Mouse (Mus musculus): ENCODE measurements around the gene Aatf. TPM values are rescaled to one million over a fixed set of nuclear protein-coding genes. Genes with fewer than 3 reads are reported as not detected.

Aatf gene
- polyA plus RNA-seq, 1 experiment: 59.1 TPM

DNA sequence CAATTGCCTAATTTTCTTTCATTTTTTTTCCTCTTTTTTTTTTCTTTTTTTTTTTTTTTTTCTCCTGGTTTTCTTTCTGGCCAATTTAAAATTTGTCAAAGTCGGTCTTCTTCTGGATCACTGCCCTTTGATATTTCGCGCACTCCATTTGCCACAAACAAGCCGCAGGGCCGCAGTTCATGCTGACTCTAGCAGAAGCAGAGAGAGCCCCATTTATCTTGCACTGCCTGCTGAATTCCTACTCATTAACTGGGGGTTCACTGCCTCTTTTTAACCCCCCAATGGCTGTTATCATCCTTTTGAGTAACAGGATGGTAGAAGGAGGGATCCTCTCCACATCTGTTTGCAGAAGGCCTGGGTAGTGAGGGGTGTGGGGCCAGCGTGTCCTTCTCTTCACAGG is 129.4 kb downstream of the Aatf start:
- Histone ChIP-seq H3K27ac (ENCODE audit: insufficient read depth, low read length) (no peak overlapping the region), H3K4me1 (ENCODE audit: control insufficient read depth, insufficient read depth, low read length) (no peaks in the 10 kb centered on the region), H3K9ac (ENCODE audit: low read depth, poor library complexity, severe bottlenecking) (no peak overlapping the region), H3K27me3 (ENCODE audit: control insufficient read depth, insufficient read depth, low read length, poor library complexity, severe bottlenecking) (no peaks in the 10 kb centered on the region), H3K4me3 (ENCODE audit: low read depth, low read length) (no peak overlapping the region), H3K9me3 (replicated peaks; ENCODE audit: control insufficient read depth, insufficient read depth, low read length, poor library complexity, severe bottlenecking) (no peaks in the 10 kb centered on the region), H3K36me3 (ENCODE audit: control insufficient read depth, insufficient read depth, low read length, poor library complexity, severe bottlenecking) (peaks cover 4% of the 10 kb centered on the region)
- TF ChIP-seq EP300 (IDR thresholded peaks at IDR 0.05; ENCODE audit: insufficient read depth, low read depth, low read length) (no peak), POLR2A (IDR thresholded peaks at IDR 0.05; ENCODE audit: insufficient read depth, low read length) (no peak), CTCF (IDR thresholded peaks at IDR 0.05; ENCODE audit: low read depth, low read length) (no peak)

GRCm38 (mm10) chr11:84382450-84382849 is 130.9 kb downstream of the Aatf start:
- TF ChIP-seq EP300 (IDR thresholded peaks at IDR 0.05; ENCODE audit: insufficient read depth, low read depth, low read length): no peak
- no peak for TF ChIP-seq POLR2A (IDR thresholded peaks at IDR 0.05; ENCODE audit: insufficient read depth, low read length)
- TF ChIP-seq CTCF (IDR thresholded peaks at IDR 0.05; ENCODE audit: low read depth, low read length): no peak

DNA sequence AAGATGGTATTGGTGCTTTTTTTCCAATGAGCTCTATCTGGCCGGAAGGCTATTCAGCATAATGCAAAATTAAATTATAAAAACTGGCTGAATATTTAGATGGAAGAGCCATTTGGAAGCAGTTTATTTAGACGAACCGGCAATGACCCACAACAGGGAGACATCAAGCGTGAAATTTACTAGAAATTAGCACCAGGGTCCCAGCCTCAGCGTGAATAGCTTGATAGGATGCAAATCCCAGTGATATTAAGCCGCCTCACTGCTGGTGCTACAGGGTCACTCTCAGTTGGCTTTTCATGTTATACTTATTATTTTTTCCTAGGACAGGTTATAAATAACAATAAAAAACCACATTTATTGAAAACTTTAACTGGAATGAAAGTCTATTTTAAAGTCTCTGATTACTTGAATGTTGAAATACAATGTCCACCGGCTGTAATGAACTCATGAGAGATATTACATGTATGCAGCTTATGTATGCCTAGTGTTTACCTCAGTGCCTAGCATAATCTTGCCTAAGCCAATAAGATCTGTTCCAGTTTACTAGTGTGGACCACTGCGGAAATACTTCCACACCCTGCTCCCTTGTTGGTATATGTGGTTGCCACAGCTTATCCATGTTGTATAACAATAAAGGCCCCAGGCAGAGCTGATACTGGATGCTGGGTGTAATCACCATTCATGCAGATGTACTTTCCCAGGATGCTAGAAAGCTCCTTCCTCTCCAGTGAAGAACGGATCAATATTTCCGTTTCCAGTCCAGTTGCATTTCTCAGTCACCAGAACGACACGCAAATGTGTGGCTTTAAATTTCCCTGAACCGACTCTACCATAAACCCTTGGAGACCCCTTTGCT is 136.6 kb downstream of the Aatf start:
- H3K27ac ChIP-seq (ENCODE audit: insufficient read depth, low read length): no peak overlapping the region
- no peaks in the 10 kb centered on the region for H3K27me3 ChIP-seq (ENCODE audit: control insufficient read depth, insufficient read depth, low read length, poor library complexity, severe bottlenecking)
- H3K4me1 ChIP-seq (ENCODE audit: control insufficient read depth, insufficient read depth, low read length): no peaks in the 10 kb centered on the region
- H3K9me3 ChIP-seq (replicated peaks; ENCODE audit: control insufficient read depth, insufficient read depth, low read length, poor library complexity, severe bottlenecking): no peaks in the 10 kb centered on the region
- no peak overlapping the region for H3K4me3 ChIP-seq (ENCODE audit: low read depth, low read length)
- 0 out of 2 replicates have a peak, but pooled peaks cover 2% of the 10 kb centered on the region for H3K36me3 ChIP-seq (ENCODE audit: control insufficient read depth, insufficient read depth, low read length, poor library complexity, severe bottlenecking)
- TF ChIP-seq POLR2A (IDR thresholded peaks at IDR 0.05; ENCODE audit: insufficient read depth, low read length) (no peak), EP300 (IDR thresholded peaks at IDR 0.05; ENCODE audit: insufficient read depth, low read depth, low read length) (no peak), CTCF (IDR thresholded peaks at IDR 0.05; ENCODE audit: low read depth, low read length) (no peak)
- H3K9ac ChIP-seq (ENCODE audit: low read depth, poor library complexity, severe bottlenecking): no peak overlapping the region

More at GRCm38 (mm10) chr11:84382450-84382849, 130.9 kb downstream of the Aatf start:
- Histone ChIP-seq H3K4me1 (ENCODE audit: control insufficient read depth, insufficient read depth, low read length) (no peaks in the 10 kb centered on the region), H3K27me3 (ENCODE audit: control insufficient read depth, insufficient read depth, low read length, poor library complexity, severe bottlenecking) (no peaks in the 10 kb centered on the region), H3K9ac (ENCODE audit: low read depth, poor library complexity, severe bottlenecking) (no peak overlapping the region), H3K9me3 (replicated peaks; ENCODE audit: control insufficient read depth, insufficient read depth, low read length, poor library complexity, severe bottlenecking) (no peaks in the 10 kb centered on the region), H3K36me3 (ENCODE audit: control insufficient read depth, insufficient read depth, low read length, poor library complexity, severe bottlenecking) (peaks cover 4% of the 10 kb centered on the region), H3K27ac (ENCODE audit: insufficient read depth, low read length) (no peak overlapping the region), H3K4me3 (ENCODE audit: low read depth, low read length) (no peak overlapping the region)

DNA sequence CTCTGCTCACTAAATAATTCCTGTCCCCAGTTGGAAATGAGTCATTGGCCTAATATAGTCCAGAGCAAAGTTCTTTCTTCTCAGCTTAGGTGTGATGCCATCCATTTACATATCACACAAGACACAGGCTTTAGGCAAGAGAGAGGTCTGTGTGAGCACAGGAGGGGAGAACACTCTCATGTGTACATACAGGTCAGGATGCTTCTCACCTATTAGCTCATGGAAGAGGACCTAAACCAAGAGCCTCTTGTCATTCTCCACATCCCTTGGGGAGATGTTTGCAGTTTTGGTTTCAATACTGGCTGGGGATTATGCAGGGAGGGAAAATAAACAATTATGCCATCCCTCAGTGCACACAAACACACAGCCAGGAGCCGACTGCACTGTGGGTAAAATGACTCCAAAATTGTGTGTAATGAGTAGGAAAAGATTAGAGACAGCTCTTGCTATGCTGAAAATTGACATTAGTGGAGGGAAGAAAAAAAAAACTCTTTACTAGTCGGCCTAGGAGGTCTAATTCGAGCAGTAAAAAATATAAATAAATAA is 137.3 kb downstream of the Aatf start:
- Histone ChIP-seq H3K4me1 (ENCODE audit: control insufficient read depth, insufficient read depth, low read length) (no peaks in the 10 kb centered on the region), H3K4me3 (ENCODE audit: low read depth, low read length) (no peak overlapping the region), H3K27ac (ENCODE audit: insufficient read depth, low read length) (no peak overlapping the region), H3K27me3 (ENCODE audit: control insufficient read depth, insufficient read depth, low read length, poor library complexity, severe bottlenecking) (no peaks in the 10 kb centered on the region), H3K9ac (ENCODE audit: low read depth, poor library complexity, severe bottlenecking) (no peak overlapping the region), H3K9me3 (replicated peaks; ENCODE audit: control insufficient read depth, insufficient read depth, low read length, poor library complexity, severe bottlenecking) (no peaks in the 10 kb centered on the region), H3K36me3 (ENCODE audit: control insufficient read depth, insufficient read depth, low read length, poor library complexity, severe bottlenecking) (peaks cover 4% of the 10 kb centered on the region; the same call in 1 of the 2 replicates)
- TF ChIP-seq CTCF (IDR thresholded peaks at IDR 0.05; ENCODE audit: low read depth, low read length) (no peak), EP300 (IDR thresholded peaks at IDR 0.05; ENCODE audit: insufficient read depth, low read depth, low read length) (no peak), POLR2A (IDR thresholded peaks at IDR 0.05; ENCODE audit: insufficient read depth, low read length) (no peak)

GRCm38 (mm10) chr11:84373122-84373521 is 140.2 kb downstream of the Aatf start:
- Histone ChIP-seq H3K9me3 (replicated peaks; ENCODE audit: control insufficient read depth, insufficient read depth, low read length, poor library complexity, severe bottlenecking) (no peaks in the 10 kb centered on the region), H3K4me3 (ENCODE audit: low read depth, low read length) (no peak overlapping the region), H3K27ac (ENCODE audit: insufficient read depth, low read length) (no peak overlapping the region), H3K9ac (ENCODE audit: low read depth, poor library complexity, severe bottlenecking) (no peak overlapping the region), H3K4me1 (ENCODE audit: control insufficient read depth, insufficient read depth, low read length) (no peaks in the 10 kb centered on the region), H3K36me3 (ENCODE audit: control insufficient read depth, insufficient read depth, low read length, poor library complexity, severe bottlenecking) (peaks cover 4% of the 10 kb centered on the region; the same call in 1 of the 2 replicates), H3K27me3 (ENCODE audit: control insufficient read depth, insufficient read depth, low read length, poor library complexity, severe bottlenecking) (no peaks in the 10 kb centered on the region)
- TF ChIP-seq POLR2A (IDR thresholded peaks at IDR 0.05; ENCODE audit: insufficient read depth, low read length): no peak
- TF ChIP-seq CTCF (IDR thresholded peaks at IDR 0.05; ENCODE audit: low read depth, low read length): no peak
- no peak for TF ChIP-seq EP300 (IDR thresholded peaks at IDR 0.05; ENCODE audit: insufficient read depth, low read depth, low read length)

Other genes with a start within 250 kb of the Aatf start
- 1.5 and 1.8 TPM in 2 replicates for gene Lhx1, start 12.0 kb upstream of the Aatf start, polyA plus RNA-seq (2011; ENCODE audit: insufficient read depth, insufficient read length, low read depth, missing spikeins)

All from ES-Bruce4 (cell line).